Mouse (Mus musculus) cerebellum, postnatal 14 days (tissue): Measurements from ENCODE around the gene Nrm.
"Not testable (repeated sequence)": the region's sequence is repeated elsewhere in the genome, so short reads cannot be mapped to it uniquely, and the experiment has no call there.

Source experiments
- DNase-seq, 2 experiments: peaks; one replicate each; pipeline ENCODE4 v3.0.0; 2021; ENCODE audit warnings: mixed read lengths in 2 of 2

Gene Nrm

GRCm38 (mm10) chr17:35835424-35836140 lies 25.5 kb upstream of the Nrm start:
- peak; percentile 36 to 57 for DNase-seq

GRCm38 (mm10) chr17:35836178-35836965 lies 24.7 kb upstream of the Nrm start:
- DNase-seq = peak; percentile 94 to 97

GRCm38 (mm10) chr17:35836991-35837422 lies 24.1 kb upstream of the Nrm start:
- DNase-seq = peak; percentile 86 to 87

GRCm38 (mm10) chr17:35837487-35837886 lies 23.6 kb upstream of the Nrm start:
- DNase-seq = peak; percentile 72 to 82

- peak; percentile 97 for DNase-seq
Measured at GRCm38 (mm10) chr17:35838122-35838544, 23.0 kb upstream of the Nrm start, which contains the start of gene Tubb5. TSS of gene Tubb5 (minus strand) at chr17:35838306.

GRCm38 (mm10) chr17:35838570-35838969 lies 22.5 kb upstream of the Nrm start:
- peak in 1 of 2 experiments; percentile 43 for DNase-seq

GRCm38 (mm10) chr17:35839002-35839401 lies 22.1 kb upstream of the Nrm start:
- not testable (repeated sequence) for DNase-seq

- no peak for DNase-seq
Measured at GRCm38 (mm10) chr17:35840561-35840960, 20.6 kb upstream of the Nrm start.

GRCm38 (mm10) chr17:35841076-35841950 lies 19.8 kb upstream of the Nrm start, which contains the start of gene Mdc1:
TSS of gene Mdc1 (plus strand) at chr17:35841515.
- DNase-seq = peak; percentile 99

GRCm38 (mm10) chr17:35842006-35842405 lies 19.1 kb upstream of the Nrm start:
- DNase-seq = no peak

- DNase-seq = no peak
Measured at GRCm38 (mm10) chr17:35843514-35843913, 17.6 kb upstream of the Nrm start.

GRCm38 (mm10) chr17:35848112-35848511 lies 13.0 kb upstream of the Nrm start:
- DNase-seq = no peak

- no peak for DNase-seq
Measured at GRCm38 (mm10) chr17:35850974-35851373, 10.1 kb upstream of the Nrm start.

GRCm38 (mm10) chr17:35859371-35859770 lies 1.7 kb upstream of the Nrm start:
- DNase-seq = no peak

- DNase-seq = no peak
Measured at GRCm38 (mm10) chr17:35859835-35860234, 1.3 kb upstream of the Nrm start.

GRCm38 (mm10) chr17:35860831-35861197 lies 304 bp upstream of the Nrm start:
- no peak for DNase-seq

GRCm38 (mm10) chr17:35864832-35865353 lies 3.8 kb downstream of the Nrm start:
- DNase-seq = no peak

GRCm38 (mm10) chr17:35865481-35866280 lies 4.6 kb downstream of the Nrm start, which contains the start of gene Ppp1r18:
TSS of gene Ppp1r18 (plus strand) at chr17:35865593.
- peak; percentile 71 to 73 for DNase-seq

- peak; percentile 56 to 63 for DNase-seq
Measured at GRCm38 (mm10) chr17:35866281-35866831, 5.2 kb downstream of the Nrm start.

- peak; percentile 34 to 50 for DNase-seq
Measured at GRCm38 (mm10) chr17:35866911-35867890, 6.1 kb downstream of the Nrm start.
